Mouse (Mus musculus) lung, embryonic 15.5 days (tissue): ENCODE results near the gene Coro2b. TPM values are rescaled to one million over a fixed set of nuclear protein-coding genes. Genes with fewer than 3 reads are reported as not detected.

ENCODE experiments used
- ATAC-seq: fragments of 200-750 bp; cut with Nextera tagmentation; 2 replicates; pipeline ENCODE4 v1.8.0; 2017; ENCODE audit warnings: moderate number of reproducible peaks, borderline replicate concordance; ENCODE audit not compliant: low FRiP score, low TSS enrichment; ENCODE audit errors: extremely low read depth
- H3K27ac ChIP-seq: fragments of 300-500 bp; sonication (generic); 2 replicates; pipeline ENCODE4 v1.5.1; 2015; ENCODE audit warnings: moderate library complexity, mild to moderate bottlenecking, inconsistent platforms
- H3K27me3 ChIP-seq: fragments of 300-500 bp; sonication (generic); 2 replicates; pipeline ENCODE4 v1.6.1; 2015; ENCODE audit warnings: inconsistent platforms
- H3K36me3 ChIP-seq: fragments of 300-500 bp; sonication (generic); 2 replicates; pipeline ENCODE4 v1.6.1; 2015; ENCODE audit warnings: inconsistent platforms
- H3K4me1 ChIP-seq: fragments of 300-500 bp; sonication (generic); 2 replicates; pipeline ENCODE4 v1.6.1; 2015; ENCODE audit warnings: inconsistent platforms
- H3K4me2 ChIP-seq: fragments of 300-500 bp; sonication (generic); 2 replicates; pipeline ENCODE4 v1.6.1; 2015; ENCODE audit warnings: inconsistent platforms, mild to moderate bottlenecking, moderate library complexity
- H3K4me3 ChIP-seq: fragments of 300-500 bp; sonication (generic); 2 replicates; pipeline ENCODE4 v1.5.1; 2015; ENCODE audit warnings: mild to moderate bottlenecking, inconsistent platforms
- H3K9ac ChIP-seq: fragments of 300-500 bp; sonication (generic); 2 replicates; pipeline ENCODE4 v1.6.1; 2015; ENCODE audit warnings: inconsistent platforms
- H3K9me3 ChIP-seq: fragments of 300-500 bp; sonication (generic); 2 replicates; pipeline ENCODE4 v1.6.1; 2016; ENCODE audit warnings: inconsistent platforms
- WGBS: fragments of 180-500 bp; shearing (Covaris S2); methylation state at CpG from one replicate; pipeline ENCODE4 v1.1.7; 2015; 5-methylcytosine and 5-hydroxymethylcytosine counted together
- polyA plus RNA-seq: library from polyadenylated mRNA; unstranded; fragments of >200 nt; fragmentation: Nextera tagmentation; extraction: Ambion mirVana; gene quantifications from 2 replicates; pipeline ENCODE4 v1.2.1, GENCODE M21; 2015

Gene Coro2b
- 20.5 and 22.8 TPM in 2 replicates for polyA plus RNA-seq

- Histone ChIP-seq H3K27ac (peak within 1 kb of the TSS; percentile 96), H3K27me3 (no peaks in the 10 kb centered on the region), H3K36me3 (no peaks in the 10 kb centered on the region), H3K9me3 (no peaks in the 10 kb centered on the region), H3K4me1 (peaks cover 71% of the 10 kb centered on the region), H3K4me2 (peak within 1 kb of the TSS; percentile 94), H3K9ac (peak within 1 kb of the TSS; percentile 74), H3K4me3 (peak within 1 kb of the TSS; percentile 76)
- WGBS, result 1% methylated on average over 70 of the region's 74 CpGs
- ATAC-seq, result peak; percentile 67
Measured at GRCm38 (mm10) chr9:62536655-62537631, at the start of gene Coro2b. TSS of gene Coro2b (minus strand) at chr9:62537044.

GRCm38 (mm10) chr9:62577558-62577957 lies 40.7 kb upstream of the Coro2b start:
- H3K4me3 ChIP-seq, result no peak overlapping the region
- H3K9me3 ChIP-seq, result no peaks in the 10 kb centered on the region
- 44% methylated on average over 1 of the region's 1 CpGs for WGBS
- no peaks in the 10 kb centered on the region for H3K4me1 ChIP-seq
- H3K4me2 ChIP-seq, result no peak overlapping the region
- H3K27me3 ChIP-seq, result no peaks in the 10 kb centered on the region
- no peaks in the 10 kb centered on the region for H3K36me3 ChIP-seq
- no peak overlapping the region for H3K9ac ChIP-seq
- no peak overlapping the region for H3K27ac ChIP-seq
- no peak for ATAC-seq

- H3K4me2 ChIP-seq, result no peak overlapping the region
- no peak overlapping the region for H3K4me3 ChIP-seq
- no peak overlapping the region for H3K27ac ChIP-seq
- no peak overlapping the region for H3K9ac ChIP-seq
- no peak for ATAC-seq
- WGBS, result 77% methylated on average over 6 of the region's 6 CpGs
- H3K9me3 ChIP-seq, result no peaks in the 10 kb centered on the region
- H3K27me3 ChIP-seq, result no peaks in the 10 kb centered on the region
- H3K4me1 ChIP-seq, result no peaks in the 10 kb centered on the region
- no peaks in the 10 kb centered on the region for H3K36me3 ChIP-seq
Measured at GRCm38 (mm10) chr9:62569121-62569520, 32.3 kb upstream of the Coro2b start.

- no peaks in the 10 kb centered on the region for H3K27me3 ChIP-seq
- no peak overlapping the region for H3K27ac ChIP-seq
- H3K9ac ChIP-seq, result no peak overlapping the region
- H3K9me3 ChIP-seq, result no peaks in the 10 kb centered on the region
- H3K36me3 ChIP-seq, result no peaks in the 10 kb centered on the region
- ATAC-seq, result no peak
- no peak overlapping the region for H3K4me3 ChIP-seq
- WGBS, result 91% methylated on average over 1 of the region's 1 CpGs
- H3K4me2 ChIP-seq, result no peak overlapping the region
- H3K4me1 ChIP-seq, result no peaks in the 10 kb centered on the region
Measured at GRCm38 (mm10) chr9:62567818-62568217, 31.0 kb upstream of the Coro2b start.

GRCm38 (mm10) chr9:62562236-62562635 lies 25.4 kb upstream of the Coro2b start:
- no peak overlapping the region for H3K4me3 ChIP-seq
- H3K9me3 ChIP-seq, result no peaks in the 10 kb centered on the region
- no peak for ATAC-seq
- H3K36me3 ChIP-seq, result no peaks in the 10 kb centered on the region
- H3K27ac ChIP-seq, result no peak overlapping the region
- no peaks in the 10 kb centered on the region for H3K4me1 ChIP-seq
- H3K9ac ChIP-seq, result no peak overlapping the region
- 83% methylated on average over 6 of the region's 6 CpGs for WGBS
- no peaks in the 10 kb centered on the region for H3K27me3 ChIP-seq
- H3K4me2 ChIP-seq, result no peak overlapping the region

GRCm38 (mm10) chr9:62560432-62560831 lies 23.6 kb upstream of the Coro2b start:
- H3K4me3 ChIP-seq, result no peak overlapping the region
- H3K4me2 ChIP-seq, result no peak overlapping the region
- H3K27me3 ChIP-seq, result no peaks in the 10 kb centered on the region
- WGBS, result 87% methylated on average over 4 of the region's 4 CpGs
- no peaks in the 10 kb centered on the region for H3K9me3 ChIP-seq
- ATAC-seq, result no peak
- no peak overlapping the region for H3K27ac ChIP-seq
- H3K4me1 ChIP-seq, result no peaks in the 10 kb centered on the region
- no peaks in the 10 kb centered on the region for H3K36me3 ChIP-seq
- no peak overlapping the region for H3K9ac ChIP-seq

- Histone ChIP-seq H3K4me2 (no peak overlapping the region), H3K4me1 (no peaks in the 10 kb centered on the region), H3K27ac (no peak overlapping the region), H3K36me3 (no peaks in the 10 kb centered on the region), H3K27me3 (no peaks in the 10 kb centered on the region), H3K9me3 (no peaks in the 10 kb centered on the region), H3K4me3 (no peak overlapping the region), H3K9ac (no peak overlapping the region)
- peak; percentile 75 for ATAC-seq
- WGBS, result 31% methylated on average over 5 of the region's 5 CpGs
Measured at GRCm38 (mm10) chr9:62560006-62560405, 23.2 kb upstream of the Coro2b start.

GRCm38 (mm10) chr9:62559446-62559845 lies 22.6 kb upstream of the Coro2b start:
- H3K9me3 ChIP-seq, result no peaks in the 10 kb centered on the region
- no peak overlapping the region for H3K9ac ChIP-seq
- H3K27me3 ChIP-seq, result no peaks in the 10 kb centered on the region
- H3K4me3 ChIP-seq, result no peak overlapping the region
- 70% methylated on average over 3 of the region's 3 CpGs for WGBS
- H3K27ac ChIP-seq, result no peak overlapping the region
- no peak overlapping the region for H3K4me2 ChIP-seq
- H3K36me3 ChIP-seq, result no peaks in the 10 kb centered on the region
- ATAC-seq, result no peak
- no peaks in the 10 kb centered on the region for H3K4me1 ChIP-seq

- no peaks in the 10 kb centered on the region for H3K9me3 ChIP-seq
- H3K36me3 ChIP-seq, result no peaks in the 10 kb centered on the region
- 87% methylated on average over 8 of the region's 8 CpGs for WGBS
- no peak for ATAC-seq
- H3K9ac ChIP-seq, result no peak overlapping the region
- H3K27ac ChIP-seq, result no peak overlapping the region
- H3K4me2 ChIP-seq, result no peak overlapping the region
- H3K4me3 ChIP-seq, result no peak overlapping the region
- no peaks in the 10 kb centered on the region for H3K27me3 ChIP-seq
- H3K4me1 ChIP-seq, result no peaks in the 10 kb centered on the region
Measured at GRCm38 (mm10) chr9:62558058-62558457, 21.2 kb upstream of the Coro2b start.

GRCm38 (mm10) chr9:62556748-62557147 lies 19.9 kb upstream of the Coro2b start:
- H3K27ac ChIP-seq, result no peak overlapping the region
- no peaks in the 10 kb centered on the region for H3K27me3 ChIP-seq
- no peak overlapping the region for H3K4me3 ChIP-seq
- WGBS, result 85% methylated on average over 6 of the region's 6 CpGs
- H3K36me3 ChIP-seq, result no peaks in the 10 kb centered on the region
- no peak overlapping the region for H3K9ac ChIP-seq
- no peaks in the 10 kb centered on the region for H3K4me1 ChIP-seq
- no peak for ATAC-seq
- no peaks in the 10 kb centered on the region for H3K9me3 ChIP-seq
- no peak overlapping the region for H3K4me2 ChIP-seq

GRCm38 (mm10) chr9:62555258-62555856 lies 18.5 kb upstream of the Coro2b start:
- ATAC-seq, result no peak
- 62% methylated on average over 5 of the region's 5 CpGs for WGBS

GRCm38 (mm10) chr9:62554606-62555005 lies 17.8 kb upstream of the Coro2b start:
- Histone ChIP-seq H3K9ac (no peak overlapping the region), H3K9me3 (no peaks in the 10 kb centered on the region), H3K4me1 (no peaks in the 10 kb centered on the region), H3K4me2 (no peak overlapping the region), H3K27ac (no peak overlapping the region), H3K4me3 (no peak overlapping the region), H3K36me3 (no peaks in the 10 kb centered on the region), H3K27me3 (no peaks in the 10 kb centered on the region)
- WGBS, result 40% methylated on average over 3 of the region's 3 CpGs
- no peak for ATAC-seq

More at GRCm38 (mm10) chr9:62555258-62555856, 18.5 kb upstream of the Coro2b start:
- Histone ChIP-seq H3K4me1 (no peaks in the 10 kb centered on the region), H3K27me3 (no peaks in the 10 kb centered on the region), H3K4me3 (no peak overlapping the region), H3K27ac (no peak overlapping the region), H3K9me3 (no peaks in the 10 kb centered on the region), H3K36me3 (no peaks in the 10 kb centered on the region), H3K4me2 (no peak overlapping the region), H3K9ac (no peak overlapping the region)
